Mouse (Mus musculus): ENCODE results near the gene Efhd1. TPM values are rescaled to one million over a fixed set of nuclear protein-coding genes. Genes with fewer than 3 reads are reported as not detected.

Gene Efhd1
- total RNA-seq, 1 experiment, result 1.8 TPM

DNA sequence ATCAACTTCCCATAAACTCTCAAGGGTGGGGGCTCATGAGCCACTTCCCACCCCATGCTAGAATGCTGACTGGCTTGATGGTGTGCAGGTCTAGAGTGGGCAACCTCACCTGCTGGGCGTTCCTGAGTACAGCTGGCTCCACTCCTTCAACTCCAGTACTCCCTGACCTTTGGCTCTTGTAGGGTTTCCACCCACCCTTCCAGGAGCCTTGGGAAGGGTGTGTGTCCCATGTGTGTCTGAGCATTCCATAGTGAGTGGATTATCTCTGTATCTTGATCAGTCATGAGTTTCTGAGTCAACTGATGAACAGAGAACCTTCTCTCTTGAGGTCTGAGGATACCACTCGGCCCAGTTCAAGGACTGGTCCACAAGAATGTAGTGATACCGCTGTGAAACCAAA lies 44.8 kb downstream of the Efhd1 start:
- Histone ChIP-seq H3K9me3 (ENCODE audit: control insufficient read depth, insufficient read depth, low read depth, low read length) (no peaks in the 10 kb centered on the region), H3K27ac (ENCODE audit: insufficient read depth, low read depth, low read length, poor library complexity, severe bottlenecking) (no peak overlapping the region), H3K9ac (ENCODE audit: insufficient read depth, low read depth, low read length, poor library complexity, severe bottlenecking) (no peak overlapping the region), H3K36me3 (ENCODE audit: control insufficient read depth, insufficient read depth, low read length, poor library complexity, severe bottlenecking) (no peaks in the 10 kb centered on the region), H3K4me3 (ENCODE audit: insufficient read depth in 1 of 2, low read depth in 1 of 2, low read length in 2 of 2, poor library complexity in 1 of 2, severe bottlenecking in 1 of 2) (no peak overlapping the region), H3K4me1 (ENCODE audit: control insufficient read depth in 2 of 2, insufficient read depth in 2 of 2, low read length in 2 of 2, poor library complexity in 1 of 2) (peaks cover 8 to 22% of the 10 kb centered on the region in 2 experiments; a peak in 3 of 4 replicates)
- TF ChIP-seq CHD2 (IDR thresholded peaks at IDR 0.05; ENCODE audit: low read depth, low read length) (no peak), ZNF384 (IDR thresholded peaks at IDR 0.05; ENCODE audit: low read depth, low read length) (no peak)
- in situ Hi-C loops (cut with MboI; ENCODE audit: low sequenced_read_pairs in 2 of 2, unreplicated experiment in 2 of 2), result no loop called here
- DNase-seq (ENCODE audit: low read depth, low spot score), result no peak

DNA sequence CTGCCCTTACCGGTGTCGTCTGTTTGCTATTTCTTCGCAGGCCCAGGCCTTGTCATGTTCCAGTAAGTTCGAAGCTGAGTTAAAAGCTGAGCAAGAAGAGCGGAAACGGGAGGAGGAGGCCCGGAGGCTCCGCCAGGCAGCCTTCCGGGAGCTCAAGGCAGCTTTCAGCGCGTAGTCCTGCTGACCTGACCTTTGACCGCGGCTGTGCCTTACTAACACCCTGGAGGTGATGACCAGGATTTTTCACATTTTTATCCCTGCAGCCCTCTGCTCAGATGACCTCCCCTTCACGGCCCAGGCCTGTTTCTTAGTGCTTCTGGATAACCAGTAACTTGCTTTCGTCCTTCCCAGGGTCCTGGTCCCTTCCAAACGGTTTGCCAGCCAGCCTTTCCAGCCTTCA lies 45.5 kb downstream of the Efhd1 start:
- in situ Hi-C loops (cut with MboI; ENCODE audit: low sequenced_read_pairs in 2 of 2, unreplicated experiment in 2 of 2), result no loop called here
- no peak overlapping the region for H3K9ac ChIP-seq (ENCODE audit: insufficient read depth, low read depth, low read length, poor library complexity, severe bottlenecking)
- TF ChIP-seq CHD2 (IDR thresholded peaks at IDR 0.05; ENCODE audit: low read depth, low read length) (no peak), MAFK (IDR thresholded peaks at IDR 0.05; ENCODE audit: insufficient read depth, low read depth, low read length) (no peak), HCFC1 (IDR thresholded peaks at IDR 0.05; ENCODE audit: borderline replicate concordance, insufficient read depth, low read length) (no peak)
- no peaks in the 10 kb centered on the region for H3K9me3 ChIP-seq (ENCODE audit: control insufficient read depth, insufficient read depth, low read depth, low read length)
- peak overlapping the region; percentile 1 to 45; a peak in 2 of 4 replicates for H3K4me3 ChIP-seq (ENCODE audit: insufficient read depth in 1 of 2, low read depth in 1 of 2, low read length in 2 of 2, poor library complexity in 1 of 2, severe bottlenecking in 1 of 2)
- H3K27ac ChIP-seq (ENCODE audit: insufficient read depth, low read depth, low read length, poor library complexity, severe bottlenecking), result no peak overlapping the region
- H3K4me1 ChIP-seq (ENCODE audit: control insufficient read depth in 2 of 2, insufficient read depth in 2 of 2, low read length in 2 of 2, poor library complexity in 1 of 2), result peaks cover 8 to 29% of the 10 kb centered on the region in 2 experiments; a peak in 3 of 4 replicates
- no peaks in the 10 kb centered on the region for H3K36me3 ChIP-seq (ENCODE audit: control insufficient read depth, insufficient read depth, low read length, poor library complexity, severe bottlenecking)
- DNase-seq (ENCODE audit: low read depth, low spot score), result no peak

DNA sequence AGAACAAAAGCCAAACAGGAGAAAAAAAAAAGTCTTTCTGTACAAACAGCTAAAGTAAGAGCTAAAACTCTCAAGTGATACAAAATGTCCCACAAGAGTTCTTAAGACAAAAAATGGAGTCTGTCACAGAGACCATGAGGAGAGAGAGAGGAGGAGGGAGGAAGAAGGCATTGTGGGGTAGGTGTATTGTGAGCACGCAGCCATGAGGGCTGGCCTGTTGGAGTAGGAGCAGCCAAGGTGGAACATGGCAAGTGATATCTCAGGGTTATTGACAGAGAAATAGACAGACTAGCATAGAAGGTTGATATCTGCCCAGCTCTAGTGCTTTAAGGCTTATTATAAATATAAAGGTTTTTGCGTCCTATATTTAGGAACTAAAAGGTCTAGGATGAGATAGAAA lies 48.5 kb downstream of the Efhd1 start:
- no peak overlapping the region; the same call in 1 of the 2 replicates for H3K9ac ChIP-seq (ENCODE audit: insufficient read depth, low read depth, low read length, poor library complexity, severe bottlenecking)
- TF ChIP-seq ZNF384 (IDR thresholded peaks at IDR 0.05; ENCODE audit: low read depth, low read length) (no peak), HCFC1 (IDR thresholded peaks at IDR 0.05; ENCODE audit: borderline replicate concordance, insufficient read depth, low read length) (no peak), ZC3H11A (IDR thresholded peaks at IDR 0.05; ENCODE audit: borderline replicate concordance, low read depth, low read length) (no peak), MAFK (IDR thresholded peaks at IDR 0.05; ENCODE audit: insufficient read depth, low read depth, low read length) (no peak), CHD2 (IDR thresholded peaks at IDR 0.05; ENCODE audit: low read depth, low read length) (no peak)
- H3K27ac ChIP-seq (ENCODE audit: insufficient read depth, low read depth, low read length, poor library complexity, severe bottlenecking), result peak overlapping the region; percentile 66
- no peaks in the 10 kb centered on the region for H3K9me3 ChIP-seq (ENCODE audit: control insufficient read depth, insufficient read depth, low read depth, low read length)
- no peaks in the 10 kb centered on the region for H3K36me3 ChIP-seq (ENCODE audit: control insufficient read depth, insufficient read depth, low read length, poor library complexity, severe bottlenecking)
- no peak overlapping the region for H3K4me3 ChIP-seq (ENCODE audit: insufficient read depth in 1 of 2, low read depth in 1 of 2, low read length in 2 of 2, poor library complexity in 1 of 2, severe bottlenecking in 1 of 2)
- no peak for DNase-seq (ENCODE audit: low read depth, low spot score)
- peaks cover 6 to 27% of the 10 kb centered on the region in 2 experiments; a peak in 3 of 4 replicates for H3K4me1 ChIP-seq (ENCODE audit: control insufficient read depth in 2 of 2, insufficient read depth in 2 of 2, low read length in 2 of 2, poor library complexity in 1 of 2)
- in situ Hi-C loops (cut with MboI; ENCODE audit: low sequenced_read_pairs in 2 of 2, unreplicated experiment in 2 of 2), result no loop called here

DNA sequence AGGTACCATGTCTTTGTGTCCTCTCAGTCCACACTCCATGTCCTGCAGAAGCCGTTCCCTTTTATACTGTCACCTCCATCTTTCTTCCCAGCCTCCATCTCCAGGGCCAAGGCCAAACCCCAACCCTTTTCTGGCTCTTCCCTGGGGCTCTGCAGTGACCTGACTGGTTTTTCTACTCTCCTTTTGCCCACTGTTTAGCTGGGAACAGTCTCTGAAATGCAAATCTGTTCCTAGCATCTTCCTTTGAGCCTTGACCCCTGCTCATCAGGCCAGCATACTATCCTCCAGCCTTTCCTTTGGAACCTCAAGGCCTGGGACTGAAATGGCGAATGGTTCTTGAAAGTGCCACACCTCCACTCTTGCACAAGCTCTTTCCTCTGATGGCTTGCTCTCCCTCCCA lies 49.0 kb downstream of the Efhd1 start:
- Histone ChIP-seq H3K9me3 (ENCODE audit: control insufficient read depth, insufficient read depth, low read depth, low read length) (no peaks in the 10 kb centered on the region), H3K36me3 (ENCODE audit: control insufficient read depth, insufficient read depth, low read length, poor library complexity, severe bottlenecking) (no peaks in the 10 kb centered on the region), H3K9ac (ENCODE audit: insufficient read depth, low read depth, low read length, poor library complexity, severe bottlenecking) (peak overlapping the region; percentile 7; the same call in 1 of the 2 replicates), H3K4me3 (ENCODE audit: insufficient read depth in 1 of 2, low read depth in 1 of 2, low read length in 2 of 2, poor library complexity in 1 of 2, severe bottlenecking in 1 of 2) (no peak overlapping the region), H3K27ac (ENCODE audit: insufficient read depth, low read depth, low read length, poor library complexity, severe bottlenecking) (peak overlapping the region; percentile 75; the same call in 1 of the 2 replicates), H3K4me1 (ENCODE audit: control insufficient read depth in 2 of 2, insufficient read depth in 2 of 2, low read length in 2 of 2, poor library complexity in 1 of 2) (peaks cover 2 to 26% of the 10 kb centered on the region in 2 experiments; a peak in 2 of 4 replicates)
- TF ChIP-seq ZC3H11A (IDR thresholded peaks at IDR 0.05; ENCODE audit: borderline replicate concordance, low read depth, low read length) (no peak), MAFK (IDR thresholded peaks at IDR 0.05; ENCODE audit: insufficient read depth, low read depth, low read length) (no peak), CHD2 (IDR thresholded peaks at IDR 0.05; ENCODE audit: low read depth, low read length) (no peak), ZNF384 (IDR thresholded peaks at IDR 0.05; ENCODE audit: low read depth, low read length) (no peak), HCFC1 (IDR thresholded peaks at IDR 0.05; ENCODE audit: borderline replicate concordance, insufficient read depth, low read length) (no peak)
- in situ Hi-C loops (cut with MboI; ENCODE audit: low sequenced_read_pairs in 2 of 2, unreplicated experiment in 2 of 2), result no loop called here
- no peak for DNase-seq (ENCODE audit: low read depth, low spot score)
